25 mouse cellular contexts compared by ENCODE assay signal in the genomic region with DNA sequence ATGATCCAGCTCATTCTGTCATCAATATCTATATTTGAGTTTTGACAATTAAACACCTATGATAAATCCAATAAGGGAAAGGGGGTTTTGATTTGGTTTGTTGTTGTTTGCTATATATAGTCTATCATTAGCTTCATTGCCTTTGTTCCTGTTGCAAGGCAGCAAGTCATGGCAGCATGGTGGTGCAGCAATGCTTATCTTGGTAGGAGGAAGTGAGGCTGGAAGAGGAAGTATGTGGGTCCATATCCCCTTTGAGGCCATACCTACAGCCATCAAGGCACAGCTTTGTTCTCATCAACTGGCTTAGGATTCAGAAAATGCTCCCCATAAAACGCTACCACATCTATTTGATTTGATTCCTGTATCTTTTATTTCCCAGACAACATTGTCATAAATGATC. TPM values are rescaled to one million over a fixed set of nuclear protein-coding genes. Genes with fewer than 3 reads are reported as not detected.
"Had no signal": no experiment of that assay in that cellular context is flagged by ENCODE, and none has a peak within 500 bp of the region (broad histone marks: within the 10 kb centered on the region; RNA-seq: fewer than 3 reads in every experiment).

No protein-coding gene starts in this region.

- H3K4me2 ChIP-seq: limb, embryonic 12.5 days; limb, embryonic 15.5 days; liver, embryonic 11.5 days; lung, embryonic 14.5 days; midbrain, embryonic 11.5 days; neural tube, embryonic 12.5 days; neural tube, embryonic 15.5 days had no signal

- H3K4me1 ChIP-seq: limb, embryonic 15.5 days; neural tube, embryonic 12.5 days had no signal

- H3K27me3 ChIP-seq: limb, embryonic 12.5 days; limb, embryonic 15.5 days; neural tube, embryonic 12.5 days; neural tube, embryonic 15.5 days had no signal

- H3K36me3 ChIP-seq: limb, embryonic 12.5 days; limb, embryonic 15.5 days; neural tube, embryonic 12.5 days; neural tube, embryonic 15.5 days had no signal

- H3K9ac ChIP-seq: limb, embryonic 12.5 days; limb, embryonic 15.5 days; liver, embryonic 14.5 days; liver, postnatal 0 days; lung, embryonic 14.5 days; neural tube, embryonic 12.5 days; neural tube, embryonic 15.5 days had no signal

- H3K4me3 ChIP-seq: layer of hippocampus, adult 2 months; left cerebral cortex, adult 2 months; limb, embryonic 12.5 days; limb, embryonic 15.5 days; neural tube, embryonic 12.5 days; neural tube, embryonic 15.5 days had no signal

- H3K9me3 ChIP-seq: limb, embryonic 12.5 days; limb, embryonic 15.5 days; neural tube, embryonic 12.5 days; neural tube, embryonic 15.5 days had no signal

- ATAC-seq: liver, postnatal 0 days; lung, postnatal 0 days had no signal

- DNase-seq: kidney, adult 18-20 months; kidney, adult 9 months; kidney, postnatal 25 days; layer of hippocampus, adult 9-11 months; layer of hippocampus, postnatal 36 days; left cerebral cortex, postnatal 4 days; liver, postnatal 0 days; lung, embryonic 14.5 days; midbrain, embryonic 14.5 days; retina, postnatal 1 day; thymus, postnatal 36 days had no signal

- H3K27ac ChIP-seq: kidney, postnatal 0 days; layer of hippocampus, adult 2 months; left cerebral cortex, adult 2 months; limb, embryonic 12.5 days; limb, embryonic 15.5 days; liver, embryonic 14.5 days; macrophage; neural tube, embryonic 12.5 days; neural tube, embryonic 15.5 days; stomach, postnatal 0 days had no signal

RNA-seq across cellular contexts. Expression of a gene that starts 58.1 kb away (rescaled TPM):
- total RNA-seq: megakaryocyte-erythroid progenitor cell, adult 5-6 weeks had no signal
- polyA plus RNA-seq: macrophage had no signal
